1 mouse cellular context compared by ENCODE assay signal in genomic region chr2:105016967-105017287, GRCm38 (mm10).
A peak's percentile ranks its signal among the peaks of the same experiment; 100 is the strongest.
TF ChIP-seq lines count a peak whose summit lies in the region.

TSS of gene Eif3m (minus strand) at chr2:105017080.

TF ChIP-seq in CH12.LX, 34 proteins besides CTCF, POLR2A, EP300 and RAD21 (continued from another document):
- TF ChIP-seq POLR2AphosphoS2 (IDR thresholded peaks at IDR 0.05; ENCODE audit: low read depth, low read length) (peak; percentile 36; the same call in 1 of the 2 replicates), MXI1 (IDR thresholded peaks at IDR 0.05; ENCODE audit: low read depth, low read length) (peak; percentile 90), NELFE (IDR thresholded peaks at IDR 0.05; ENCODE audit: low read depth, low read length) (peak; percentile 66; the same call in 1 of the 2 replicates)
